Mouse (Mus musculus) Muller cell, postnatal 12 days (primary cell): ENCODE measurements around the gene Nsmce1.
A peak's percentile ranks its signal among the peaks of the same experiment; 100 is the strongest.

Source experiments
- DNase-seq: peaks from one replicate; pipeline ENCODE4 v3.0.0-alpha.2; 2015; ENCODE audit errors: inconsistent ontology term

Gene Nsmce1

GRCm38 (mm10) chr7:125491760-125492159 lies 364 bp upstream of the Nsmce1 start:
- DNase-seq, result no peak

DNA sequence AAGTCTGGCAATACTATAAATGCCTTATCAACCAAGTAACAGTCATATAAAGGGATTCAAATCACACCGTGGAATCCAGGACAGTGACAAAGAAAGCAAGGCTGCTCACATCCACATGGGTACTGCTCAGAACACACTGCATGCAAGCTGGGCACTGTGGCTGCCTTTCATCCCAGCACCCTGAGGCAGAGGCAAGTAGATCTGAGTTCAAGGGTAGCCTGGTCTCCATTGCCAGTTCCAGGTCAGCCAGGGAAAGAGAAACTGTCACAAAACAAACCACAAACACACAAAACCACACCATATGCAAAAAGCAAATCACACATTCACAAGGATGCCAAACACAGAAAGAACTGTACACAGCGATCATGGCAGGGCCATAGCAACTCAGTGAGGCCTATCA lies 1.8 kb downstream of the Nsmce1 start:
- no peak for DNase-seq

DNA sequence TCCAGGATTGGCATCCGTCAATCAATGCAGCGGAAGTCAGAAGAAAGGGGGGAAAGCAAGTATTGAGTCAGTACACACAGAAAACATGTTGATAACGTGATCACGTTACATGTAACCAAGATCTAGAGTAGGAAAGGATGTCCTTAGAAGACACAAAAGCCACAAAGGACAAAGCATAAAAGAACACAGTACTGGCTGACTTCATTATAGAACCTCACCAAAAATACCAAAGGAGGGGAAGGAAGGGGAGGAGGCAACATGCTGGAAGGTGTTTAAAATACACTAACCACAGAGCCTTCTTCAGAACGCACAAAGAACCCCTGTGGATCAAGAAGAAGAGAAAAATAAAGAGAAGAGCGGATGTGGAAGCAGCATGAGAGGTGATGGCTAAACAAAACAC lies 2.7 kb downstream of the Nsmce1 start:
- no peak for DNase-seq

DNA sequence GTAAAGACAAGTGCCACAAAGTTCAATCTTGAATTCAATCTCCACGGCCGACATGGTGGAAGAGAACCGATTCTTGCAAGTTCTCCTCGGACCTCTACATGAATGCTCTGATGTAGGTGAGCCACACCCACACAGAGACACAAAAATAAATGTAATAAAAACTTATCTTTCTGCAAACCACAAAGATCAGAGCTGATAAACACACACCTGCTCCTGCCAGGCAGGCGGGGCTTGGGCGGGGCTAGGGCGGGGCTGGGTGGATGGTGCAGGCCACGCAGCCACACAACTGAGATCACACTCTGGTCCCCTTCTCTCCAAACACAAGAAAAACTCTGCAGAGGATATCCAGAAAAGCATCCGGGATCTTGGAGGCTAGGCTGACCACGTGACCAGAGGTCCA lies 4.3 kb downstream of the Nsmce1 start:
- DNase-seq, result no peak

- DNase-seq, result no peak
Observed at GRCm38 (mm10) chr7:125486121-125486630, 5.2 kb downstream of the Nsmce1 start.

- no peak for DNase-seq
Observed at GRCm38 (mm10) chr7:125484791-125485190, 6.6 kb downstream of the Nsmce1 start.

DNA sequence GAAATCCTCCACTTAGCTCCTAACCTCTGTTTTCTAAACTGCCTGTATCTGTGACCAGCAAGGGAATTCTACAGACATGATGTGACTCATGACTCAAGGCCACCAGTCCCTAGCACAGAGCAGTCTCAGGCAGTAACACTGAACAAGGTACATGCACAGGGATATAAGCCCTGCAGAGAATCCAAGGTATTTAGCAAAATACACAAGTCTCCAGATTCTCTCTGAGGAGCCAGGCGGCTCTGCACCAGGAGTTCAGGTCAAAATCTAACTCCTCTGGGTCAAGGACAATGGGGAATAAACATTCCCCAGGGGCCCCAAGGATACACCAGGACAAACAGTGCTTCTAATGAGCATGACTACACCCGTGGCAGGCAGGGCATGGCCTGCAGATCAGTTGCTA lies 8.5 kb downstream of the Nsmce1 start:
- DNase-seq, result no peak

DNA sequence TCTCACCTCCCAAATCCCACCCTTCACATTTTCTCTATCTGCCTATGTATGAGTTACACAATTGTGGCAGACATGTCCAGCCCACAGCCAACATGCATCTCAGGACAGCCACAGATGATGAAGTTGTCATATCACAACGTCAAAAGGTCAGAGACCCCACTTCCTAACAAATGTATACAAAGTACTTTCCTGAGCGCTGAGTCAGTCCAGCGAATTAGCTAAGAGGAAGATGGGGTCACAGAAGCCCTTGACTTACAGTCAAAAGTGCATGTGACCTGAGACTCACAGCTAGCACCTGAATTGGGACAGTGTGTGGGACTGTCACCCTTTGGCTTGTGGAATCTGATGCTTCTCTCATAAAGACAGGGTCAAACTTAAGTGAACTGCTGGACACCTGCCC lies 9.1 kb downstream of the Nsmce1 start:
- no peak for DNase-seq

DNA sequence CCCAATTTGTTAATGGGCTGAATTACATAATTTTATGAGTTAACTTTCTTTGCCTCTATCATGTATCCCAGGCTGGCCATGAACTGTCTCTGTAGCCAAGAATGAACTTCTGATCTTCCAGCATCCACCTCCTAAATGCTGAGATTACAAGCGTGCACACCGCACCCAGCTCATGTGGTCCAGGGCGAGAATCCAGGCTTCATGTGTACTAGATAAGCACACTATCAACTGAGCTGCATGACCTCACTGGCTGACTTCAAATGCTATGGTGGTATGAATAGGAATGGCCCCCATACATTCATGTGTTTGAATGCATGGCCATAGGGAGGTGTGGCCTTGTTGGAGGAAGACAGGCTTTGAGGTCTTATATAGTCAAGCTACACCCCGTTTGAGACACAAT lies 10.9 kb downstream of the Nsmce1 start:
- DNase-seq, result no peak

DNA sequence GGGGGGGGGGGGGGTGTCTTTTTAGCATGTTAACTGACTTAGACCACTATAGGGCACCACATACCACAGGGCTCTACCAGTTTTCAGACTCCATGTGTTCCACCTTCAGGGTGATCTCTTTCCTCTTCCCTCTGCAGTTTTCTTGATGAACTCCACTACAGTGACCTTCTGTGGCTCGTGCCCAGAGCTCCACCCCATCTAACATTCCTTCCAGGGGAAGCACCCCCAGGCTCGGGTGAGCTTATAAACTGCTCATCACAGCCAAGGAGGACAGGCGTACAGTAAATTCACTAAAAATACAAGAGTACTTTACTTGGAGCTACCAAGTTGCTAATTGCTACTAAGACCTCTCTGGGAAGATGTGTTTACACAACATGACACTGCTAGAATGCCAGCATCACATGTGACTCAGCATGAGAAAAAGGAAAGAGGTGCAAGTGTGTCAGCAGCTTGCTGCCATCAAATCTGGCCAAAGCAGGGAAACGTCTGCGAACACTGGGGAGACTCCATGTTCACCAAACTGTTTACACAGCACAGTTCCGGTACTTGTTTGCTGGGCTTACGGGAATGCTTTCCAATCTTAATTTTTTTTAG lies 12.9 kb downstream of the Nsmce1 start:
- no peak for DNase-seq

DNA sequence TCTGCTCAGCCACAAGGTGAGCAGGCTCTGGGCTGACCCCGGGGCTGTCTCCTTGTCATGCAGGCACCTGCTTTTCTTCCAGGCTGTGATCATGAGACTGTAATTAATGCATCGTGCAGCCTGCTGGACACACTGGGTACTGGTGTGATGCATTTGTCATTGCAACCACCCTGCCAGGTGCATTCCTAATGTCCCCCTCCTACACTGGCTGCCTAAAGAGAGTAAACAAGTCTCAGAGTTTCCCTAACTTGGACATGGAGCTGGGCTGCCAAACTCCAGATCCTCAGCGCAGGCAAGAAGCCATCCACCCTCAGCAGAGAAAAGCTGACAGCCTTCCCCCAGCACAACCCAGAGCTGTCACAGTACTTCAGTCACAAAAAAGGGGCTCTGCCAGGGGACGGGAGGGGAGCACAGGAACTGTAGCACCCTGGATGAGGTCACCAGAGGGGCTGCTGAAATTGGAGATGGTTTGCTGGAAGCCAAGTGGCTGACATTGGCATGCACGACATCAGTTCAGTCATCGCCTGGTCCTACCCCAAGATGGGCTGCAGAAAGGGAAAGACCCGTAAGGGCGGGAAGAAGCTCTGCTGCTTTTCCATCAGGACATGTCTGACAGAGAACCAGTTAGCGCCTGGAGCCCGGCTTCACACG lies 15.7 kb downstream of the Nsmce1 start:
- peak; percentile 23 for DNase-seq

GRCm38 (mm10) chr7:125474535-125474934 lies 16.9 kb downstream of the Nsmce1 start:
- no peak for DNase-seq

GRCm38 (mm10) chr7:125471991-125472741 lies 19.2 kb downstream of the Nsmce1 start:
- DNase-seq, result peak; percentile 83

DNA sequence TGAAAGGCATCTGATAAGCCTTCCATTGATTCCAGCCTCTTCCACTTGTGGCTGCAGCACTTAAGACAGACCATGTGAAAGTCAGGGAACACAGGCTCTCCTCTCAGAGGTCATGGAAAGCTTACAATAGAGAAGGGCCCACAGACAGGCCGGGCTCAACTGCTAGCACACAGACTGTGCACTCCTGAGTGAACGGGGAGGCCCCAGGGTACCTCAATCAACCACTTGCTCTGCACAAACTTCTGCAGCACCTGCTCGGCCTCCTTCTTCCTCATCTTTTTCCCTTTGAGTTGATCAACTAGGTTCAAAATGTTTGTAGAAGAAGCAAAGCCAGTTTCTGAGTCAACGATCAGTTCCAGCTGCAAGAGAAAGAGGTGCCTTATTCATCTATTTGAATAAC lies 20.5 kb downstream of the Nsmce1 start:
- DNase-seq, result no peak

DNA sequence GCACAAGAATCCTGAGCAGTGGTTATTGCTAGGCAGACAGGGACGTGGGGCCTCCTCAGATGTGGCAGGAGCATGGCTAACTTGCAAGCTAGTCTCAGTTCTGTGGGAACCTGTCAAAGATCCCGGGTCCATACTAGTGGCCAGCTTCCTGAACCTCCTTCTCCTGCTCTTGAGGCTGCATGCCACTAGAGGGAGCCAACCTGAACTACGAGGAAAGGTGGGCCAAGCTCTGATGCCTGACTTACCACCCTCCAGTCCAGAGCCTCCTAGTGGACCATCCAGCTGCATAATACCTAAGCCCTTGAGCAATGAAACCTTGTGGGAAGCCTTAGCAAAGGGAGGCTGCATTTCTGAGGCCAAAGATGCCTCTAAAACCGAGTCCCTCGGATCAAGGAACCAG lies 21.5 kb downstream of the Nsmce1 start:
- DNase-seq, result peak; percentile 59

DNA sequence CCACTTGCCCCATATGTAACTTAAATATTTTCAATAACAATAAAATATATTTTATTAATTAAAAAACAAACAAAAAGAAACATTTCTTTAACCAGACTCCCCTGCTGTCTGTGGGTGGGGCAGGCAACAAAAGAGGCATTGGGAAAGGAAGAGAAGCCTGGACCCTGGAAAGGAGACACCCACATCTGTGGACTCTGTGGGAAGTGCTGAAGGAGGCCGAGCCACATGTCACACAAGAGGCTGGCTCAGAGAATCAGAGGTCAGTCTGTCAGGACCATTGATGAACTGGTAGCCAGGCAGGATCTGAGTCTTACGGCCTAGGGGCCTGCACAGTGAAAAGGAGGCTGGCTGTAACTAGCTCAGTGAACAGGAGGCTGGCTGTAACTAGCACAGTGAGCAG lies 29.2 kb downstream of the Nsmce1 start:
- no peak for DNase-seq

- no peak for DNase-seq
Observed at GRCm38 (mm10) chr7:125453671-125454070, 37.7 kb downstream of the Nsmce1 start.

DNA sequence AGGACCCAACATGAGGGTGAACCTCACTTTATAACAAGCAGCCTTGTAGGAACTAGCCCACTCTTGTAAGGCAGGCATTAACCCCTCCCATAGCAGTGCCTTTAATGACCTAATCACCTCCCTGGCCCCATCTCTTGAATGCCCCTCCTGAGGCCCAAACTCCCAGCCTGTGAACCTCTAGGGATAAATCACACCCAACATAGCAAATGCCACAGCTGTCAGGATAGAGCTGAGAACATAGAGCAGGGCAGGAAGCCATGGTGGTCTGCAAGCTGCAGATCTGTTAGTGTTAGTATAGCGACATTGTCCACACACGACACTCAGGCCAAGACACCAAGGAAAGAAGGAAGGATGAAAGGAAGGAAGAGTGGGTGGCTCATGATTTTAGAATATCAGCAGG lies 40.3 kb downstream of the Nsmce1 start:
- no peak for DNase-seq

- DNase-seq, result no peak
Observed at GRCm38 (mm10) chr7:125450678-125451077, 40.7 kb downstream of the Nsmce1 start.

DNA sequence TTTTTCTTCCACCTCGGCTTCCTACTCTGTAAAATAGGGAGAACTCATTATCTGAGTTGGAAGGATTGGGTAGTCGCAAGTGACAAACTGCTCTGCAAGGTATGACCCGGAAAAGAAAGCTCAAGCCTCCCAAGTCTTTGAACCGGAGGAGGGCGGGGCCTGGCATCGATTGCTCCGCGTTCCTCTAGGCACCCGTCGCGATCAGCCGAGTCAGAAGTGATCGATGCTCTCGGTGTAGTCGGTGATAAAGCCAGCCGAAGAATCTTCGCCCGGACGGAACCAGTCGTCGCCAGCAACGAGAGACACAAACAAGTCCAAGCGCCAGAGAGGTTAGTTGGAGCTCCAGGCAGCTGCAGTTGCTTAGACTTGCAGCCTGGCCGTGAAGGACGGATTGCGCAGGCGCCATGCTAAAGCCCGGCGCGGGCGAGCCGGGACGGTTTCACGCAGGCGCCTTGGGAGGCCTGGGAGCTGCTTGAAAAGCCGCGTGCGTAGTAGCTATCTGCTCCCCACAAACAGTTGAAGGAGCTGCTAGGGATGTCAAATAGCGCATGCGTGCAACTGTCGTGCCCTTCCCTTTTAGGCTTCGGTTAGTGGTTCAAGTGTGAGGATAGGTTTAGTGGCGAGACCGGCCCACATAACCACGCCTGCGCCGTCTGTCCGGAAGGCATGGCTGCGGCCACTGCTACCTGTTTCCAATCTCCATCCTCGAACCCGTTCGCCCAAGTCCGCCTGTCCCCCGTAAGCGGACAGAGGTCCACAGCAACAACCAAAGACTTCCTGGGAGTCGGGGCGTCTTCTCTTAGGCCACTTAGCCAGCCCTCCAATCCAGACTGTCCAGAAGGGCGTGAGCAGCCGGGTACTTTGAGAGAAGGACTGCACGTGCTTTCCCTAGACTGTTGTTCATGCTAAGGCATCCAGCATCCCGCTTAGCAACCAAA lies 46.7 kb downstream of the Nsmce1 start, which contains the start of gene Kdm8:
Gene Kdm8 (plus strand): TSS at position 213 of the 938 bp plus-strand sequence.
- DNase-seq, result peak; percentile 95

DNA sequence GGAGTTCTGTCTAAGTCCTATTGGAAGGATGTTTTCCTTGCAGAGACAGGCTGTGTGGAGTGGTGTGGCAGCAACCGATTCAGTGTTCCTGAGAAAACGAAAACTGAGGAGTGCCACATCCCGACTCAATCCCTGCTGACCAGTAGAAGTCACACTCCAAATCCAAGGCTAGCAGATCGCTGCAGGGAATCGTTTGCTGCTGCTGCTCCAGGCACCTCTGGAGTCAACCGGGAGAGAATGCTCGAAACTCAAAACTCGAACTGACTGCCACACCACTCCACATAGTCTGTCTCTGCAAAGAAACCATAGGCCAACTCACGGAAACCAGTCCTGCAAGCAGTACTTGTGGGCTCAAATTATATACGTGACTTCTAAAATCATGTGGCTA lies 47.3 kb downstream of the Nsmce1 start:
- no peak for DNase-seq

DNA sequence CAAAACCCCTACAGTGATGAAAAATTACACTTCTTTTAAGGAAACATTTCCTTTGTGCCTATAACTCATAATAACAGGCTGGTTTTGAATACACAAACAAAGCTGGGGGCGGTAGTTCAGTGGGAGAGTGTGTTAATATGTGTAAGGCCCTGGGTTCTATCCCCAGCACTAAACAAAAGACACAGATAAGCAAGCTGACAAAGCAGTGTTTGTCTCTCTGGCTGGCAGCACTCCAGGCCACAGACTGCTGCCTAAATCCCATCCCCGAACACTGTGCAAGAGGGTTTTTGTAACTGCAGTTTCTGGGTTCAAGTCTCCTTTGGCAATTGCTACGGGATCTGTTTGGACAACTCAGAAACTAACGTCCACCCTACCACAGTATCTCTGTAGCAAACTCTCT lies 49.1 kb downstream of the Nsmce1 start:
- no peak for DNase-seq
